Mouse (Mus musculus) testis, adult 2 months (tissue): ENCODE measurements at regions not wholly inside any gene's neighbourhood (a gene's known extent, or its start where the extent isn't known, plus 50 kb on each side); places are given as distances from the start of the nearest gene placed in this dataset.

ENCODE experiments used
- H3K27ac ChIP-seq: fragments of 200-500 bp; 2 replicates; pipeline ENCODE4 v1.5.1; 2012; ENCODE audit warnings: low read depth, low read length; ENCODE audit not compliant: control insufficient read depth, insufficient read depth
- H3K27me3 ChIP-seq: fragments of 200-500 bp; 2 replicates; pipeline ENCODE4 v1.6.1; 2012; ENCODE audit warnings: mild to moderate bottlenecking, low read length, moderate library complexity; ENCODE audit not compliant: control insufficient read depth, insufficient read depth
- H3K36me3 ChIP-seq: fragments of 200-500 bp; 2 replicates; pipeline ENCODE4 v1.6.1; 2012; ENCODE audit warnings: mild to moderate bottlenecking, low read length; ENCODE audit not compliant: control insufficient read depth, insufficient read depth
- H3K4me1 ChIP-seq: fragments of 200-500 bp; 2 replicates; pipeline ENCODE4 v1.6.1; 2012; ENCODE audit warnings: low read length; ENCODE audit not compliant: control insufficient read depth, insufficient read depth
- H3K4me3 ChIP-seq: fragments of 200-500 bp; 2 replicates; pipeline ENCODE4 v1.5.1; 2012; ENCODE audit warnings: low read depth, mild to moderate bottlenecking, low read length, moderate library complexity, mixed read lengths; ENCODE audit not compliant: control insufficient read depth
- CTCF ChIP-seq: fragments of 200-500 bp; IDR thresholded peaks from 2 replicates; pipeline ENCODE4 v1.5.1; 2012; ENCODE audit warnings: low read depth, mild to moderate bottlenecking, inconsistent platforms, low read length, moderate library complexity; ENCODE audit not compliant: control insufficient read depth, insufficient read depth, insufficient replicate concordance
- POLR2A ChIP-seq: fragments of 200-500 bp; IDR thresholded peaks from 2 replicates; pipeline ENCODE4 v1.6.1; 2012; ENCODE audit warnings: low read depth, mild to moderate bottlenecking, inconsistent platforms, low read length, moderate library complexity; ENCODE audit not compliant: control insufficient read depth

GRCm38 (mm10) chr7:74143236-74143635 is 129.7 kb upstream of the St8sia2 start:
- H3K27ac ChIP-seq, result no peak overlapping the region
- H3K27me3 ChIP-seq, result no peaks in the 10 kb centered on the region
- TF ChIP-seq POLR2A (no peak), CTCF (no peak)
- no peaks in the 10 kb centered on the region for H3K4me1 ChIP-seq
- H3K4me3 ChIP-seq, result no peak overlapping the region
- H3K36me3 ChIP-seq, result no peaks in the 10 kb centered on the region

DNA sequence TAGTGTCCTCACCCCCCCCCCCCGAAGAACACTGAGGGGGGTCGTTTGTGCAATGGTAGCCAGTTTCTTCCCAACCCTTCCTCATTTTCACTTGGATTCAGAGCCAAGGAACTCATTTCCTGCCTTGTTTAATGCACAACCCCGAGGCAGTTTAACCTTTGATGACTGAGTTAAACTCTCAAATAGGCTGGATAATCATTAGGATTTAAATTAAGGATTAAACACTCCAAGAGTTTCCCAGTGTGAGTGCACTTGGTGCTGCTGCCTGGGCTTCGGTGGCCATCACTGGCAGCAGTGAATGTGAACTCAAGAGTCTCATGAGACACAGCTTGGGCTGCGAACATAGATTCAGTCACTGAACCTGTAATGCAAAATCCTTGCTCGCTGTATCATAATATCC is 124.7 kb upstream of the St8sia2 start:
- no peak overlapping the region for H3K4me3 ChIP-seq
- no peaks in the 10 kb centered on the region for H3K4me1 ChIP-seq
- no peaks in the 10 kb centered on the region for H3K36me3 ChIP-seq
- TF ChIP-seq CTCF, result no peak
- TF ChIP-seq POLR2A, result no peak
- H3K27me3 ChIP-seq, result no peaks in the 10 kb centered on the region
- no peak overlapping the region for H3K27ac ChIP-seq

- Histone ChIP-seq H3K4me1 (no peaks in the 10 kb centered on the region), H3K27me3 (no peaks in the 10 kb centered on the region), H3K27ac (no peak overlapping the region), H3K4me3 (no peak overlapping the region), H3K36me3 (no peaks in the 10 kb centered on the region)
- TF ChIP-seq CTCF (no peak), POLR2A (no peak)
Observed at GRCm38 (mm10) chr7:74130206-74130836, 116.8 kb upstream of the St8sia2 start.

GRCm38 (mm10) chr7:74112071-74112470 is 98.6 kb upstream of the St8sia2 start:
- H3K4me3 ChIP-seq, result no peak overlapping the region
- no peaks in the 10 kb centered on the region for H3K36me3 ChIP-seq
- no peak overlapping the region for H3K27ac ChIP-seq
- H3K4me1 ChIP-seq, result no peaks in the 10 kb centered on the region
- no peak for TF ChIP-seq CTCF
- TF ChIP-seq POLR2A, result no peak
- H3K27me3 ChIP-seq, result no peaks in the 10 kb centered on the region

DNA sequence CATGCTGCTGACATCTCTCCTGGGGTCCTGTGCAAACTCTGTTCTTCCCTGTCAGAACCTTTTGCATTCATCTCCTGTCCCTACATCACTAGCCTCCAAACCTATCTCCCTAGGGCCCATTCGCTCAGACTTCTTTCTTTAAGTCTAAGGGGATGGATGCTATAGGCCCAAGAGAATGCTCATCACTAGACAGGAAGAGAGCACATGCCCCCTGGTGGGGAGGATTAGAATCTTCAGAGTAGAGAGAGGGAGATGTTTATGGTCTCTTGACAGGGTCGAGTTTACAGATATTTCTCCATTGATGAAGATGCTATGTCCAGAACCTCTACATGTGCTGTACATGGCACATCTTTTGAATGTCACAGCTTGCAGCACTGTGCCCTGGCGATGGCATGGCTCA is 94.9 kb upstream of the St8sia2 start:
- no peak overlapping the region for H3K4me3 ChIP-seq
- TF ChIP-seq POLR2A, result no peak
- no peak for TF ChIP-seq CTCF
- no peaks in the 10 kb centered on the region for H3K4me1 ChIP-seq
- H3K27ac ChIP-seq, result no peak overlapping the region
- H3K36me3 ChIP-seq, result no peaks in the 10 kb centered on the region
- no peaks in the 10 kb centered on the region for H3K27me3 ChIP-seq

DNA sequence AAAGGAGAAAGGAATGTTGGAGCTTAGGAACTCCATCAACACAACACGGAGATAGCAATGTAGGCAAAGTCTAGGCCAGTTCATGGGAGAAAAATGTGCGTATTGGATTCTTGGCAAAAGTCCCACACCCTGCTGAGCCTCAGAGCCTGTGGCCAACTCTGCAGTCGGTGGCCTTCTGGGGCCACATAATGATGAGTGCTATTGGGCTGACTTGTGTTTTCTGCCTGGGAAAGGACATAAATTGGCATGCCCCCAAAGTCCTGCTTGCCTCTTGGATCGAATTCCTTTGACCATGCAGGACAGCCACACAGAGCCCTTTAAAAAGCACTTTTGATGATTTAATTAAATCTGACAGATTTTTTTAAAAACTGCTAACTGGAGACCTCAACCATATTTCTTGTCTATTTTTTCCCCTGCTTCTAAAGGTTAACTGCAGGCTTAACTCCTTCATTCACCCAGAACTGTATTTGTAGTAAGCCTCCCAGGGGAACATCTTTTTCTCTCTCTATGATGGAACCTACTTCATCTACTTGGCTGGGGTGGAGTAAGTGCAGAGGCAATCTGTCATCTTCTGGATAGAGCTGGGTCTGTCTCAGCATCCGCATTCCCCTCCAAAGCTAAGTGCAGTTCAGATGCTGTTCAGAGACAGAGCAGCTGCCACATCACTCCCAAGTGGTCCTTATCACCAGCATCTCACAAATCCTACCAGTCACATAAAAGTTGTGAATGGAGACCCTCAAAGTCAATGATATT is 93.9 kb upstream of the St8sia2 start:
- Histone ChIP-seq H3K36me3 (no peaks in the 10 kb centered on the region), H3K27ac (no peak overlapping the region), H3K4me1 (no peaks in the 10 kb centered on the region), H3K4me3 (no peak overlapping the region), H3K27me3 (no peaks in the 10 kb centered on the region)
- TF ChIP-seq CTCF, result no peak
- no peak for TF ChIP-seq POLR2A

GRCm38 (mm10) chr7:74091402-74092025 is 78.0 kb upstream of the St8sia2 start:
- H3K4me1 ChIP-seq, result no peaks in the 10 kb centered on the region

More at GRCm38 (mm10) chr7:74091402-74092025, 78.0 kb upstream of the St8sia2 start:
- H3K27ac ChIP-seq, result no peak overlapping the region
- no peak overlapping the region for H3K4me3 ChIP-seq
- TF ChIP-seq POLR2A (no peak), CTCF (no peak)
- H3K36me3 ChIP-seq, result no peaks in the 10 kb centered on the region
- H3K27me3 ChIP-seq, result no peaks in the 10 kb centered on the region
